Mouse (Mus musculus) kidney, postnatal 0 days (tissue): Measurements from ENCODE around the gene Gm4981. TPM values are rescaled to one million over a fixed set of nuclear protein-coding genes. Genes with fewer than 3 reads are reported as not detected.
"Not testable (repeated sequence)": the region's sequence is repeated elsewhere in the genome, so short reads cannot be mapped to it uniquely, and the experiment has no call there.

Experiments used
- ATAC-seq: fragments of 200-750 bp; cut with Nextera tagmentation; replicated peaks from 2 replicates; pipeline ENCODE4 v1.8.0; 2017; ENCODE audit warnings: low read depth, moderate number of reproducible peaks, moderate TSS enrichment, moderate library complexity; ENCODE audit not compliant: low FRiP score
- DNase-seq: peaks from one replicate; pipeline ENCODE4 v3.0.0-alpha.2; 2016; ENCODE audit warnings: low spot score
- H3K27ac ChIP-seq: fragments of 300-500 bp; sonication (generic); 2 replicates; pipeline ENCODE4 v1.5.1; 2014; ENCODE audit warnings: mild to moderate bottlenecking
- H3K27me3 ChIP-seq: fragments of 300-500 bp; sonication (generic); 2 replicates; pipeline ENCODE4 v1.6.1; 2014; ENCODE audit warnings: low read length, mixed read lengths; ENCODE audit not compliant: insufficient read depth
- H3K36me3 ChIP-seq: fragments of 300-500 bp; sonication (generic); 2 replicates; pipeline ENCODE4 v1.6.1; 2014; ENCODE audit warnings: low read length, mixed read lengths; ENCODE audit not compliant: insufficient read depth
- H3K4me1 ChIP-seq: fragments of 300-500 bp; sonication (generic); replicated peaks from 2 replicates; pipeline ENCODE4 v1.6.1; 2014; ENCODE audit warnings: antibody characterized with exemption, low read length, mixed read lengths; ENCODE audit not compliant: insufficient read depth
- H3K4me2 ChIP-seq: fragments of 300-500 bp; sonication (generic); 2 replicates; pipeline ENCODE4 v1.6.1; 2014; ENCODE audit warnings: mild to moderate bottlenecking, low read length, moderate library complexity, mixed read lengths
- H3K4me3 ChIP-seq: fragments of 300-500 bp; sonication (generic); replicated peaks from 2 replicates; pipeline ENCODE4 v1.5.1; 2014; ENCODE audit warnings: low read depth, low read length
- H3K9ac ChIP-seq: fragments of 300-500 bp; sonication (generic); 2 replicates; pipeline ENCODE4 v1.6.1; 2014; ENCODE audit warnings: low read depth, low read length
- H3K9me3 ChIP-seq: fragments of 300-500 bp; sonication (generic); replicated peaks from 2 replicates; pipeline ENCODE4 v1.6.1; 2016; ENCODE audit warnings: low read length, inconsistent platforms, mixed read lengths
- CTCF ChIP-seq: IDR thresholded peaks from 2 replicates; pipeline ENCODE4 v1.5.1; 2016; ENCODE audit warnings: antibody characterized with exemption, low read depth, mild to moderate bottlenecking, moderate library complexity
- WGBS: fragments of 180-500 bp; shearing (Covaris S2); extraction: QIAGEN DNeasy Blood & Tissue Kit; methylation state at CpG from one replicate; pipeline ENCODE4 v1.1.7; 2014; 5-methylcytosine and 5-hydroxymethylcytosine counted together
- polyA plus RNA-seq: library from polyadenylated mRNA; unstranded; fragments of >200 nt; fragmentation: Nextera tagmentation; extraction: Ambion mirVana; gene quantifications from 2 replicates; pipeline ENCODE4 v1.2.1, GENCODE M21; 2015

Gene Gm4981
- polyA plus RNA-seq, 1 experiment from 2014 or later = not detected

DNA sequence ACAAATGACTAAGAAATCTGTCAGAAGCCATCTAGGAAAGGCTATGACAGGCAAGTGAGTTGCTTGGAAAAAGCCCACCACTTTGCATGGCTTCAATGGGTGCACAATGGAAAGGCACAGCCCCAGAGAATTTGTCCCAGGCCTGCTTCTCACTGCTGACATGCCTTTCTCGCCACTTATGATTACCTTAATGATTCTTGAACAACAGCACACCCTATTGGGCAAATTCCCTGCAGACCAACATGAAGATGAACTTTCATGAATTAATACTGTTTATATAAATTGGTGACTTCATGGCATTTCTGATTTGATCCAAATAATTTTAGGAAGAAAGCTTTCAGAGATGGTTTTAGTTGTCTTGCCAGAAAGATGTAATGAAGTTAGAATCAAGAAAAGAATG is 13.0 kb upstream of the Gm4981 start:
- TF ChIP-seq CTCF = peak; percentile 44
- H3K9me3 ChIP-seq = no peaks in the 10 kb centered on the region
- no peak overlapping the region for H3K9ac ChIP-seq
- H3K27me3 ChIP-seq = no peaks in the 10 kb centered on the region
- no peaks in the 10 kb centered on the region for H3K36me3 ChIP-seq
- H3K4me2 ChIP-seq = no peak overlapping the region
- no peak for ATAC-seq
- no peaks in the 10 kb centered on the region for H3K4me1 ChIP-seq
- no peak overlapping the region for H3K4me3 ChIP-seq
- H3K27ac ChIP-seq = no peak overlapping the region
- WGBS = 36% methylated on average over 1 of the region's 1 CpGs
- peak; percentile 8 for DNase-seq

DNA sequence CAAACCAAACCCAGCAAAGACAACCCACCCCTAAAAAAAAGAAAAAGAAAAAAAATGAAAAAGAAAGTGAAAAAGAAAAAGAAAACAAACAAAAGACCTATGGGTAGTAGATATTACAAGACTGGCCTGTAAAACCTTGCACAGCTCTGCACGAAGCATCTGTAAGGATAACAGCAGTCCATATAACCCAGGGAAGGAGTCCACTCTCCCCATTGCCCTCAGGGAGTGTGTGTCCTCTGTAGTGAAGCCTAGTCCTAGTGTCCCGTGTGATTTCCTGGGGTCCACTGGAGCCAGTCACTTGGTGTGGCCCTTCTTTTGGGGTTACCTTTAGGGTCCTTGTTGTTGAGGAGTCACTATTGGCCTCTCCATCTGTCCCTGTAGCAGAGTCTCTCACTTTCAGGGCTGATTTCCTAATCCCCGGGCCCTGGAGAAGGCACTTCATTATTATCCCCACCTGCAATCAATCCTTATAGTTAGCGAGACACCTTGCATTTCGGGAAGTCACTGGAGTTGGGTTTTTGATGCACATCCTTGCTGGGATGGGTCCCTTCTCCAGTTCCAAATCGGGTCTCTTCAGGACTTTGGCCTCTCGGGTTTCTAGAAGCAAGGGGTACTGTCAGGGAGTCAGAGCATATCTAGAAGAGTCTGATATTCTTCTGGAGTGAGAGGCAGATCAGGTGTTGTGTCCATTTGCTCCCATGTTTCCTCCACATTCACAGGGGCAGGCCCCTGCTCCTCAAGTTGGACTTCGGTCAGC is 2.7 kb upstream of the Gm4981 start:
- H3K4me1 ChIP-seq, H3K9me3 ChIP-seq, H3K4me2 ChIP-seq, H3K27ac ChIP-seq, H3K9ac ChIP-seq, H3K27me3 ChIP-seq, H3K4me3 ChIP-seq, H3K36me3 ChIP-seq, DNase-seq: not testable (repeated sequence)
- peak; percentile 88 for ATAC-seq
- 78% methylated on average over 8 of the region's 8 CpGs for WGBS

DNA sequence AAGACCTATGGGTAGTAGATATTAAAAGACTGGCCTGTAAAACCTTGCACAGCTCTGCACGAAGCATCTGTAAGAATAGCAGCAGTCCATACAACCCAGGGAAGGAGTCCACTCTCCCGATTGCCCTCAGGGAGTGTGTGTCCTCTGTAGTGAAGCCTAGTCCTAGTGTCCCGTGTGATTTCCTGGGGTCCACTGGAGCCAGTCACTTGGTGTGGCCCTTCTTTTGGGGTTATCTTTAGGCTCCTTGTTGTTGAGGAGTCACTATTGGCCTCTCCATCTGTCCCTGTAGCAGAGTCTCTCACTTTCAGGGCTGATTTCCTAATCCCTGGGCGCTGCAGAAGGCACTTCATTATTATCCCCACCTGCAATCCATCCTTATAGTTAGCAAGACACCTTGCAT is 1.5 kb downstream of the Gm4981 start:
- not testable (repeated sequence) for H3K27me3 ChIP-seq, H3K4me1 ChIP-seq, H3K4me2 ChIP-seq, H3K9ac ChIP-seq, DNase-seq, H3K27ac ChIP-seq, H3K4me3 ChIP-seq, ATAC-seq, H3K36me3 ChIP-seq, H3K9me3 ChIP-seq
- WGBS = 82% methylated on average over 4 of the region's 4 CpGs

DNA sequence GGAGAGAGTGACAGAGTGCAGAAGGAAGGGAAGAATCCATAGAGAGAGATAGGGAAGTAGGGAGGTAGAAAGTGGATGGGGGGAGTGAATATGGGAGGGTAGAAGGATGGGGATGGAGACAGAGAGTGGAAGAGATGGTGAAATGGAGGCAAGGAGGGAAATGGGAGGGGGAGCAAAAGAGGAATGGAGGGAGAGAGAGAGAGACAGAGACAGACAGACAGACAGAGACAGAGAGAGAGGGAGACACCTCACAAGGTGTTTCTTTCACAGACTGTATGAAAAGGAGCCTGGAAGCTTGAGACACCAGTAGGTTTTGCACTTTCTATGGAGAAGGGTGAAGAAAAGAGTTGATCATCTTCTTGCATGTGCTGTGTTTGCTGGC is 2.8 kb downstream of the Gm4981 start:
- DNase-seq, ATAC-seq: not testable (repeated sequence)

DNA sequence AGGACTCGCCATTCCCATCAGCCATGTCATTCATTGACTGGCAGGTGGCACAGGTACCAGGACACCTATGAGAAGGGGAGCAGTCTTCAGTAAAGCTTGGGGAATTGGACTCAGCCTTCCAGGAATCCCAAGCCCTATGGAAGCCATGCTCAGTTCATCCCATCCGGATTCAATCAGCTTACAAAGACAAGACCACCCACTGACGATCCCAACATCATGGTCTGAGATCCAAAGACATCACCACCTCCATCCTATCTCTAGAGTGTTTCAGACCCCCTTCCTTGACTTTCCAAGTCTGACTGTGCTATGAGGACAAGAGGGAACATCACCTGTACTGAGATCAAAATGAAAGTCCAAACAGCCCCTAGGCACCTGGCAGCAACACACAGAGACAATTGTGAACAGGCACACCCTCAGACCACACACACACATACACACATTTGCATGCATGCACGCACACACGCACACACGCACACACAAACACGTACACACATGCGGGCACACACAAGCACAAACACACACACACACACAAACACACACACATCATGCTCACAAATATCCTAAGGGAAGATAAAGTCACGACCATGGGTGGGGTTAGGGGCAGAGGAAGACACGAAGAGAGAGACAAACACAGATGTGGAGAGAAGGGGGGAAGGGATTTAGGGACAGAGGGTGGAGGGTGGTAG is 3.3 kb downstream of the Gm4981 start:
- peak; percentile 53 for ATAC-seq
- WGBS = 77% methylated on average over 9 of the region's 10 CpGs
- not testable (repeated sequence) for H3K4me3 ChIP-seq, H3K36me3 ChIP-seq, H3K27me3 ChIP-seq, H3K9ac ChIP-seq, H3K27ac ChIP-seq, H3K4me2 ChIP-seq, H3K4me1 ChIP-seq, H3K9me3 ChIP-seq, DNase-seq

More for the DNA sequence above, 2.8 kb downstream of the Gm4981 start:
- not testable (repeated sequence) for H3K4me1 ChIP-seq, H3K9ac ChIP-seq, H3K36me3 ChIP-seq, H3K4me2 ChIP-seq, H3K9me3 ChIP-seq, H3K27ac ChIP-seq, H3K27me3 ChIP-seq, H3K4me3 ChIP-seq

DNA sequence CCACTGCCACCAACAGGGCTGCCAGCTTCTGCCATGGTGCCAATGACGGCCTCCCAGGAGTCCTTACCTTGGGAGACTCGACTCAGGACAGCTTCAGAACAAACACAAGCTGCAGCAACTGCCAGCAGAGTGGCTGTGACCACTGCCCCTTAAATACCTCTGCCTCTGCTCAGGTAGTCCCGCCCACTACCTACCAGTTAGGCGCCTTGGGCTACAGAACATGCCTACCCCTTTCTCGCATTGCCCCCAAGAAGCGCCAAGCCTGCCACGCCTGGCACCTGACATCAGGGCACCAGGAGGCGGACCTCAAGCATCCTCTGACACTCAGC is 3.9 kb downstream of the Gm4981 start, which contains the start of gene Duxf3:
Gene Duxf3, minus strand, starts transcription at position 35 of the 329 bp plus-strand sequence.
- ATAC-seq = peak; percentile 49
- H3K27me3 ChIP-seq, H3K9me3 ChIP-seq, DNase-seq, H3K27ac ChIP-seq, H3K4me3 ChIP-seq, H3K4me2 ChIP-seq, H3K9ac ChIP-seq, H3K36me3 ChIP-seq, H3K4me1 ChIP-seq: not testable (repeated sequence)
- 85% methylated on average over 6 of the region's 8 CpGs for WGBS

DNA sequence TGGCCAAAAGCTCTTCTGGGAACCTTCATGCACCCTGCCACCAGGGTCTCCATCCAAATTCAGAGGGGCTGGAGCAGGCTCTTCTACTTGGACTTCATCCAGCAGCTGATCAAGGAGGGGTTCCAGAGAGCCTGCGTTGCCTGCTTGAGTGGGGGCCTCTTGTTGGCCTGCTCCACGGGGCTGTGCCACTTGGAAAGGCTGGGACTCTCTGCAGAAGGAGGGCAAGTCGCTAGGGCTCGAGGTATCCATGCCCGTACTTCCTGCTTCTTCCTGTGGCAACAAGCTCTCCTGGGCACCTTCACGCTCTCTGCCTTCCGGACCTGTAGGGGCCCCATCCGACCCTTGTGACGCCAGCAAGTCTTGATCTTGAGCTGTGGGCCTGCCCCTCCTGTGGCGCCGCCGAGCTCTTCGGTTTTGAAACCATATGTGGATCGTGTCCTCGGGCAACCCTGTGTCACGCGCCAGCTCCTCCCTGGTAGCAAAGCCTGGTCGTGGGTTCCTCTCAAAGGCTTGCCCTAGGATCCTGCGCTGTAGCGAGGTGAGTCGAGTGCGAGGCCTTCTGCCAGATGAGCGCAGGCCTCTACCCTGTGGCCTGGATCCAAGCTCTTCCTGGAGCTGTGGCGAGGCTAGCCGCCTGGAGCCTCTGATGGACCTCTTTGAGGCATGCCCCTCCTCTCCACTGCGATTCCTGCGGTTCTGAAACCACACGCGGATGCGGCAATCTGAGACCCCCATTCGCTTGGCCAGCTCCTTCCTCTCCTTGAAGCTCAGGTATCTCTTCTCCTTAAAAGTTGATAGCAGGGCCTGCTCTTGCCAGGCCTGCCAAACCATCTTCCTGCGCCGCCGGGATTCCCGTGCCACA is 4.5 kb downstream of the Gm4981 start:
- ATAC-seq (peak; percentile 81), DNase-seq (peak; percentile 33)
- H3K9ac ChIP-seq, H3K4me2 ChIP-seq, H3K27me3 ChIP-seq, H3K36me3 ChIP-seq, H3K4me1 ChIP-seq, H3K9me3 ChIP-seq, H3K4me3 ChIP-seq, H3K27ac ChIP-seq: not testable (repeated sequence)
- WGBS = 88% methylated on average over 31 of the region's 35 CpGs

DNA sequence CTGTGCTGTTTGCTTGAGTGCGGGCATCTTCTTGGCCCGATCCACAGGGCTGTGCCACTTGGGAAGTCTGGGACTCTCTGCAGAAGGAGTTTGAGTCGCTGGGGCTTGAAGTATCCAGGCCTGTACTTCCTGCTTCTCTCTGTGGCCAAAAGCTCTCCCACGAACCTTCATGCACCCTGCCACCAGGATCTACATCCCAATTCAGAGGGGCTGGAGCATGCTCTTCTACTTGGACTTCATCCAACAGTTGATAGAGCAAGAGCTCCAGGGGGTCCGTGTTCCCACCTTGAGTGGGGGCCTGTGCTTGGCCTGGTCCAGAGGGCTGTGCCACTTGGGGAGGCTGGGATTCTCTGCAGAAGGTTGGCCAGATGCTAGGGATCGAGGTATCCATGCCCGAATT is 5.4 kb downstream of the Gm4981 start:
- not testable (repeated sequence) for H3K4me2 ChIP-seq, H3K27ac ChIP-seq, H3K36me3 ChIP-seq, H3K27me3 ChIP-seq, H3K9ac ChIP-seq, H3K4me3 ChIP-seq, H3K9me3 ChIP-seq, DNase-seq, H3K4me1 ChIP-seq
- WGBS = 89% methylated on average over 4 of the region's 7 CpGs
- ATAC-seq = peak; percentile 57

DNA sequence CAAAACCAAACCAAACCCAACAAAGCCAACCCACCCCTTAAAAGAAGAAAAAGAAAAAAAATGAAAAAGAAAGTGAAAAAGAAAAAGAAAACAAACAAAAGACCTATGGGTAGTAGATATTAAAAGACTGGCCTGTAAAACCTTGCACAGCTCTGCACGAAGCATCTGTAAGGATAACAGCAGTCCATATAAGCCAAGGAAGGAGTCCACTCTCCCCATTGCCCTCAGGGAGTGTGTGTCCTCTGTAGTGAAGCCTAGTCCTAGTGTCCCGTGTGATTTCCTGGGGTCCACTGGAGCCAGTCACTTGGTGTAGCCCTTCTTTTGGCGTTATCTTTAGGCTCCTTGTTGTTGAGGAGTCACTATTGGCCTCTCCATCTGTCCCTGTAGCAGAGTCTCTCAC is 6.5 kb downstream of the Gm4981 start:
- H3K27ac ChIP-seq, H3K4me1 ChIP-seq, H3K36me3 ChIP-seq, H3K27me3 ChIP-seq, ATAC-seq, H3K4me3 ChIP-seq, H3K9me3 ChIP-seq, H3K9ac ChIP-seq, H3K4me2 ChIP-seq, DNase-seq: not testable (repeated sequence)
- 57% methylated on average over 3 of the region's 3 CpGs for WGBS
